Mouse (Mus musculus) intestine, embryonic 15.5 days (tissue): ENCODE results near the gene Fhad1. TPM values are rescaled to one million over a fixed set of nuclear protein-coding genes. Genes with fewer than 3 reads are reported as not detected.

Experiments used
- ATAC-seq: fragments of 200-750 bp; cut with Nextera tagmentation; 2 replicates; pipeline ENCODE4 v1.8.0; 2017; ENCODE audit warnings: moderate TSS enrichment, moderate library complexity
- H3K27ac ChIP-seq: fragments of 300-500 bp; sonication (generic); 2 replicates; pipeline ENCODE4 v1.5.1; 2015; ENCODE audit warnings: mild to moderate bottlenecking, inconsistent platforms
- H3K27me3 ChIP-seq: fragments of 300-500 bp; sonication (generic); replicated peaks from 2 replicates; pipeline ENCODE4 v1.6.1; 2015; ENCODE audit warnings: inconsistent platforms
- H3K36me3 ChIP-seq: fragments of 300-500 bp; sonication (generic); 2 replicates; pipeline ENCODE4 v1.6.1; 2015; ENCODE audit warnings: inconsistent platforms
- H3K4me1 ChIP-seq: fragments of 300-500 bp; sonication (generic); replicated peaks from 2 replicates; pipeline ENCODE4 v1.6.1; 2015; ENCODE audit warnings: inconsistent platforms
- H3K4me2 ChIP-seq: fragments of 300-500 bp; sonication (generic); replicated peaks from 2 replicates; pipeline ENCODE4 v1.6.1; 2015; ENCODE audit warnings: mild to moderate bottlenecking, inconsistent platforms
- H3K4me3 ChIP-seq: fragments of 300-500 bp; sonication (generic); replicated peaks from 2 replicates; pipeline ENCODE4 v1.5.1; 2015; ENCODE audit warnings: inconsistent platforms
- H3K9ac ChIP-seq: fragments of 300-500 bp; sonication (generic); 2 replicates; pipeline ENCODE4 v1.6.1; 2015; ENCODE audit warnings: inconsistent platforms
- H3K9me3 ChIP-seq: fragments of 300-500 bp; sonication (generic); 2 replicates; pipeline ENCODE4 v1.6.1; 2016; ENCODE audit warnings: inconsistent platforms
- WGBS: fragments of 180-500 bp; shearing (Covaris S2); methylation state at CpG from one replicate; pipeline ENCODE4 v1.1.7; 2015; 5-methylcytosine and 5-hydroxymethylcytosine counted together
- polyA plus RNA-seq: library from polyadenylated mRNA; unstranded; fragments of >200 nt; fragmentation: Nextera tagmentation; extraction: Ambion mirVana; gene quantifications from 2 replicates; pipeline ENCODE4 v1.2.1, GENCODE M21; 2015

The Fhad1 gene
- polyA plus RNA-seq, 1 experiment from 2014 or later, result 1.4 TPM

DNA sequence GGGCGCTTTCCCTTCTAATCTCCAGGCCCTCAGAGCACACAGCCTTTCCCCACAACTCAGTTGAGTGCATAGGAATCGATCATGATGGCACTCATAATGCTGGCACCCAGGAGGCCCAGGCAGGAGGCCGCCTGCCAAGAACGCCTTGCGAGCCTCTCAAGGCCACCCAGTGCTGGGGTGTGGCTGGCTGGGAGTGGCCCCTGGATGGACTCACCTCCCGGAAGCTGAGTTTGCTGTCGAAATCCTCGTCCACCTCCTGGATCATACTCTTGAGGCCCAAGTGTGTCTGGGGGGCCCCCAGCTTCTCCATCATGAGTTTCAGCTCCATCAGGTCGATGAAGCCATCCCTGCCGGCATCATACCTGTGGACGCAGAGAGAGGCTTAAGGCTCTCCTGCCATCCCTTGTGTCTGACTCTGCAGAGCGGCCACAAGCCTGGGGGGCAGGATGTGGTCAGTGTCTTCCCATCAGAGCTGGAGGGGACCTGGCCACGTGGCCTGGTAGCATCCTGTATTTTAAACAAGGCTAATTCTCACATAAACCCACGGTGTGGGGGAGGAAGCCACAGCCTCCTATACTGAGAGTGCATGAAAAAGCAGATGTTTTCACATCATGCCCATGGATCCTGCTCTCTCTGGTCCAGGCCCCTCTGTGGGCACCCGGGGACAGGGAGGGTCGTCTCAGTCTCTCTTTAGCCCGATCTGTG is 153.1 kb downstream of the Fhad1 start:
- Histone ChIP-seq H3K4me3 (no peak overlapping the region), H3K4me2 (no peak overlapping the region), H3K4me1 (peaks cover 39% of the 10 kb centered on the region), H3K9me3 (no peaks in the 10 kb centered on the region), H3K27me3 (no peaks in the 10 kb centered on the region), H3K36me3 (peaks cover 16% of the 10 kb centered on the region; the same call in 1 of the 2 replicates), H3K27ac (0 out of 2 replicates have a peak overlapping the region, but pooled peaks have one; percentile 9), H3K9ac (no peak overlapping the region)
- no peak for ATAC-seq
- WGBS, result 76% methylated on average over 17 of the region's 17 CpGs

DNA sequence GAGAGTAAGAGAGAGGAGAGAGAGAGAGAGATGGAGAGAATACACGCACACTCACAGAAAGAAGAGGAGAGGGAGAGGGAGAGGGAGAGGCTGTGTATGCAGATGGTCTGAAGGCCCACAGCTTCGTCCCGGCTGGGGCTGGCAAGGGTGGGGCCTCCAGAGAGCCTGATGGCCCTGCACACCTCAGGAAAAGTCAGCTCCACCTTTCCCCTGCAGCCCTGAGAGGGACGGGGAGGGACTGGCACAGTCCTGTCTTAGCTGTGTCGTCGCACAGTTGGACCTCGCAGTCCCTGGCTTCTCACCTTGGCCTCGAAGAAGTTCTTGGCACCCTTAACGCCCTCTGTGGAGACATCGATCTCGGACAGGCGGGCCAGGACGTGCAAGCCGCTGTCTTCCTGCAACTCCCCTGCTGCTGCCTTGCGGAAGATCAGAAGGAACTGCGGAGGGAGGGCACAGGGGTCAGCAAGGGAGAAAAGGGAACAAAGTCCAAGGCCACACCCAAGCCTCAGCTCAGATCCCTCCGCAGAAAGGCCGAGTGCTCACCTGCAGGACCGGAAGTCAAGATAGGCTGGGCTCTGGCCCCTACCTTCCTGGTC is 154.5 kb downstream of the Fhad1 start:
- H3K4me2 ChIP-seq, result 0 out of 2 replicates have a peak overlapping the region, but pooled peaks have one; percentile 1
- H3K27me3 ChIP-seq, result no peaks in the 10 kb centered on the region
- 54% methylated on average over 19 of the region's 19 CpGs for WGBS
- H3K36me3 ChIP-seq, result peaks cover 13% of the 10 kb centered on the region; the same call in 1 of the 2 replicates
- peak overlapping the region; percentile 19 for H3K27ac ChIP-seq
- no peaks in the 10 kb centered on the region for H3K9me3 ChIP-seq
- peak; percentile 63 for ATAC-seq
- no peak overlapping the region for H3K4me3 ChIP-seq
- H3K4me1 ChIP-seq, result peaks cover 30% of the 10 kb centered on the region
- no peak overlapping the region for H3K9ac ChIP-seq

DNA sequence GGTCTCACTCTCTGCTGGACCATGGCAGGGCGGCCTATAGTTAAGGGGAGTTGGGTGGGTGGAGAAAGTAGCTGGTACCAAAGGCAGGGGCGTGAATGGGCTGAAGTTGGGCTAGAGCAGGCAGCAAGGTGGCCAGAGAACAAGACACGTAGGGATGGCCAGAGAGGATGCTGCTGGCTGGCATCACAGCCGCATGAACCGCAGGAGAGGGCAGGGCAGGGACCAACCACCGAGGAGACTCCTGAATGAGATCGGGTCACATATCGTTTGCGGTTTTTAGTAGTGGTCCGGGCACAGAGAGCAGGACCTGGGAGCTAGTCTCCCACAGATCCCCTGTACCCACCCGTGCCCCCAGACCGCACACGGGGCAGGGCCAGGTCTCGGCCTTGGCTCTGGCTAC is 155.5 kb downstream of the Fhad1 start:
- H3K4me2 ChIP-seq, result no peak overlapping the region
- no peak overlapping the region for H3K27ac ChIP-seq
- peaks cover 28% of the 10 kb centered on the region for H3K4me1 ChIP-seq
- H3K9ac ChIP-seq, result no peak overlapping the region
- no peaks in the 10 kb centered on the region for H3K9me3 ChIP-seq
- H3K27me3 ChIP-seq, result no peaks in the 10 kb centered on the region
- 94% methylated on average over 14 of the region's 14 CpGs for WGBS
- ATAC-seq, result no peak
- peaks cover 13% of the 10 kb centered on the region; the same call in 1 of the 2 replicates for H3K36me3 ChIP-seq
- no peak overlapping the region for H3K4me3 ChIP-seq

DNA sequence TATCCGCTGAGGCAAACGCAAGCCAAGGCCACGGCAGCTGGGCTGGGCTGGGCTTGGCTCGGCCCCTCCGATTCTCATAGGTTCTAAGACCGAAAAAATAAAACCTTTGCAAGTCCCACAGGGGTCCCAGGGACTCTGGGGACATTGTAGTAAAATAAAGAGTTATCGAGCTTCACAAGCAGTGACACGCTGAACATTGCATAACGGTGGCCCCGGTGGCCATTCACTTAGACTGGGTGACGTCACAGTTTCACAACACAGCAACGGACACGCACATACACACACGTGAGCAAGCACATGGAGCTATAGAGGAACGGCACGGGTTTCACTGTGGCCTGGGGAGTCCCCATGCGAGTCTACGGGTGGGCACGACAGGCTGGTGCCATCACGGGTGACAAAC is 156.4 kb downstream of the Fhad1 start:
- Histone ChIP-seq H3K27ac (0 out of 2 replicates have a peak overlapping the region, but pooled peaks have one; percentile 13), H3K27me3 (no peaks in the 10 kb centered on the region), H3K36me3 (peaks cover 13% of the 10 kb centered on the region; the same call in 1 of the 2 replicates), H3K4me2 (no peak overlapping the region), H3K4me1 (peaks cover 22% of the 10 kb centered on the region), H3K9me3 (no peaks in the 10 kb centered on the region), H3K9ac (no peak overlapping the region), H3K4me3 (no peak overlapping the region)
- 65% methylated on average over 20 of the region's 20 CpGs for WGBS
- ATAC-seq, result no peak

DNA sequence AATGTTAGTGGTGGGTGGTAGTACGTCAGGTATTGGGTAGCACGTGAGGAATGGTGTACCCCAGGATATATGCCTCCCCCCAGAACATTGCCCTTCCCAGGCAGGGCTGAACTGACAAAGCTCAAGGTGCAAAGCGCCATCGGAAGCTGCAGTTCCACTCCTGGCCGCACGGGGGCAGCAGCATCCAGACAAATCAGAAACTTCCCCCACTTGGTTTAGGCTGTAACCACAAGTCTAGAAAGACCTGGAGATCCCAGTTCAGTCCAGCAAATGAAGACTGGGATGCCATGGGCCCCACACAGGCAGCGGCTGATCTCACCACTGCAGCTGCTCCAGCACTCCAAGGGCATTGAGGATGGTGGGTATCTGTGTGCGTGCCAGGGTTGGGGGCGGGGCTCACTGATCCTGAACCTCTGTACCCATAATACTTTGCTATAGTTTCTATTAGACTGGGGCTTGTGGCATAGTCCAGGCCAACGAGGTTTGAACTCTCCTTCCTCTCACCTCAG is 157.4 kb downstream of the Fhad1 start:
- ATAC-seq, result peak; percentile 61
- Histone ChIP-seq H3K27me3 (no peaks in the 10 kb centered on the region), H3K9me3 (no peaks in the 10 kb centered on the region), H3K27ac (peak overlapping the region; percentile 51; the same call in 1 of the 2 replicates), H3K4me3 (no peak overlapping the region), H3K9ac (no peak overlapping the region), H3K4me1 (peaks cover 15% of the 10 kb centered on the region; the same call in 1 of the 2 replicates), H3K36me3 (peaks cover 13% of the 10 kb centered on the region; the same call in 1 of the 2 replicates), H3K4me2 (no peak overlapping the region)
- 19% methylated on average over 10 of the region's 10 CpGs for WGBS

DNA sequence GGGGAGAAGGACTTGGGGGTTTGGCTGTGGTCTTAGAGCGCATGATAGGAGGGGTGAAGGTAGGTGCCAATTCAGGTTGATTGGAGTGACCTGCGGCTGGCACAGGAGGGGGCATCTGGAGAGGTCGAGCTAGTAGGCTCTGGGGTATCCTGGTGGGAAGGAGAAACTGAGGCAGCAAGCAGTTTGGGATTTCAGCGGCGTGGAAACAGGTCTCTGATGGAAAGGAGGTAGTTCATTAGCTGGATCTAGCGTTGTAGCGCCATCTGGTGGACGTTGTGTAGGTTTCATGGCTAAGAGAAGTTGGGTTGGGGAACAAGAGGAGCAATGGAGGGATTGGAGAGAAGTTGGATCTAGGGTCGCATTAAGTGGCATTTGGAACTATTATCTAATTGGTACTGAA is 161.4 kb downstream of the Fhad1 start:
- H3K4me1 ChIP-seq, result peaks cover 7% of the 10 kb centered on the region; the same call in 1 of the 2 replicates
- H3K9ac ChIP-seq, result no peak overlapping the region
- H3K4me3 ChIP-seq, result no peak overlapping the region
- no peak overlapping the region for H3K27ac ChIP-seq
- H3K27me3 ChIP-seq, result no peaks in the 10 kb centered on the region
- H3K4me2 ChIP-seq, result no peak overlapping the region
- no peaks in the 10 kb centered on the region for H3K9me3 ChIP-seq
- ATAC-seq, result no peak
- no peaks in the 10 kb centered on the region for H3K36me3 ChIP-seq
- WGBS, result 78% methylated on average over 9 of the region's 9 CpGs

DNA sequence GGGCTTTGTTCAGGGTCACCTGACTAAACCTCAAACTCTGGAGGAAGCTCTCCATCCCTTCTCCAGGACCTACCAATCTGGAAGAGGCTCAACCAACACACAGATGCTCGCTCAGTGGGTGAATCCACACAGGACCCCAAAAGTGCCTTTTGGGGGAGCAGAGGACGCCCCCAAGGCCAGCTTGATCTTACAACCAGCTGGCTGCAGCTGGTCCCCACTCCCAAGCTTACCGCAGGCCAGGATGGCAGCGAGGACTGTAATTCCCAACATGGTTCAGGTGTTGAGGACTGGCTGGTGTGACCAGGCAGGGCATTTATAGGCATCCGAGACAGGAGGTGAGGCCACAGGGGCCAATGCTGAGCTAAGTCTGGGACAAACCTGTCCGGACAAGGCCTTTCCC is 168.9 kb downstream of the Fhad1 start, which contains the start of gene Ctrc:
Gene Ctrc, minus strand, starts transcription at position 361 of the 400 bp plus-strand sequence.
- H3K27me3 ChIP-seq, result no peaks in the 10 kb centered on the region
- H3K4me2 ChIP-seq, result no peak within 1 kb of the TSS
- WGBS, result 75% methylated on average over 6 of the region's 6 CpGs
- no peaks in the 10 kb centered on the region for H3K36me3 ChIP-seq
- ATAC-seq, result no peak
- no peak within 1 kb of the TSS for H3K9ac ChIP-seq
- H3K4me3 ChIP-seq, result no peak within 1 kb of the TSS
- no peaks in the 10 kb centered on the region for H3K4me1 ChIP-seq
- H3K27ac ChIP-seq, result no peak within 1 kb of the TSS
- H3K9me3 ChIP-seq, result no peaks in the 10 kb centered on the region

Other genes starting within 250 kb of the Fhad1 start
- 4.2 and 4.4 TPM in 2 replicates for gene Dnajc16, start 224.2 kb downstream of the Fhad1 start, polyA plus RNA-seq
- gene Casp9, start 221.5 kb downstream of the Fhad1 start, polyA plus RNA-seq, result 21.8 and 22.2 TPM in 2 replicates
- gene Cela2a, start 188.9 kb downstream of the Fhad1 start, polyA plus RNA-seq, result 131 and 571 TPM in 2 replicates
- gene Ctrc, start 168.7 kb downstream of the Fhad1 start, polyA plus RNA-seq, result 0.45 and 0.97 TPM in 2 replicates
- gene Efhd2, start 140.2 kb downstream of the Fhad1 start, polyA plus RNA-seq, result 136 and 138 TPM in 2 replicates
- 103 and 109 TPM in 2 replicates for gene Tmem51, start 69.2 kb upstream of the Fhad1 start, polyA plus RNA-seq
- gene Kazn, start 224.3 kb upstream of the Fhad1 start, polyA plus RNA-seq, result 13.6 and 14.0 TPM in 2 replicates